Mouse (Mus musculus) adrenal gland, postnatal 36 days (tissue): ENCODE data around the gene Igsf3. TPM values are rescaled to one million over a fixed set of nuclear protein-coding genes. Genes with fewer than 3 reads are reported as not detected.

Experiments
- DNase-seq, 2 experiments: peaks; one replicate each; pipeline ENCODE4 v3.0.0; 2021; ENCODE audit warnings: mixed read lengths in 1 of 2
- total RNA-seq, 2 experiments: library from RNA; stranded (reverse); gene quantifications; 2 replicates each; pipeline ENCODE4 v1.2.3; 2021

The Igsf3 gene
- total RNA-seq, 2 experiments from 2014 or later, result 5.2 to 6.7 TPM

GRCm38 (mm10) chr3:101502086-101502760 is 125.3 kb downstream of the Igsf3 start:
- DNase-seq, result no peak

DNA sequence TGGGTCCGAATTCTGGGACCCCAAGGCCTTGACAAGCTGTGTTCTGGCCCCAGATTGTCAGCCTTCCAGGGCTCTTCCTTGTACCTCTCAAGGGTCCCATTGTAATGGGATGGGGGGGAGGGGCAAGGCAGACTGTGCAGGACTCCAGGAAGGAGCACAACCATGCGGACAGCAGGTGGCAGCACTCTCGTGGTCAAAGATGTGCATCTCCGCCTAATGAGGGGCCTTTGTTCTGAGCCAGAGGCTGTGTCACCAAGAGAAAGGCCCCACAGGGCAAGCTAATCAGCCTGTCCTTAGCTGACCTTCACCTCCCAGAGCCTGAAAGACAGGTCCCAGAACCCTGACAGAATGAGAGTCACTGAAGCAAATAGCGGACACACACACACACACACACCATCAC is 129.3 kb downstream of the Igsf3 start:
- peak; percentile 93 to 95 for DNase-seq

DNA sequence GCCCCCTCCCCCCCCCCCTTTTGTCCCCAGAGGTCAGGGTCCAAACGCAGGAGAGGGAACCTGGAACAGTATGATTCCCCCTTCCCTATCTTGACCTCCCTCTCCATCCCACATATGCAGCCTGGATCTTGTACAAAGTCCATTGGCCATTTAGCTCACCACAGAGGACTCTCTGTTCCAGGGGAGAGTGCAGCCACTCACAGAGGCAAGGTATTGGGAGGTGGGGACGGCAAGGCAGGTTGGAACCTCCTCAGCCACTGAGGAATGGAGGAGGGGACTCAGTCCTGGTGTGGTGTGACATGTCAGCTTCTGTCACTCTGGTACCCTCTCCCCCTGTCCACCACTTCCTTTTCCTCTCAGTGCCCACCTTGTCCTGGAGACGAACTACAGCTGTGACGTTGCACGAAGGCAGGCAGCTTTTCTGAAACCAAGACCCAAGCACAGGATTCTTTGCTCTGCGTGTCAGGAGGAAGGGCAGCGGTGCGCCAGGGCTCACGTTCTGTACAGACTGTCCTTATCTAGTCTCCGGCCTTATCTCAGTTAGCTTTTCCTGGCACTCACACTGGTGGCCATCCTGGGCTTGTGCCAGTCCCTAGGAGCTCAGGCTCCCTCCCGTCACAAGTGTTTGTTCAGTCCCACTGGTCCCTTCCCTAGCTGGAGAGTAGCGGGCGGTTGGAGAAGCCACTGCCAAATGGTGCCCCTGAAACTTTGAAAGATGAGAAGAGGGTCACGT is 130.3 kb downstream of the Igsf3 start:
- peak; percentile 83 to 84 for DNase-seq

- DNase-seq, result no peak
Measured at GRCm38 (mm10) chr3:101507766-101508165, 130.9 kb downstream of the Igsf3 start.

DNA sequence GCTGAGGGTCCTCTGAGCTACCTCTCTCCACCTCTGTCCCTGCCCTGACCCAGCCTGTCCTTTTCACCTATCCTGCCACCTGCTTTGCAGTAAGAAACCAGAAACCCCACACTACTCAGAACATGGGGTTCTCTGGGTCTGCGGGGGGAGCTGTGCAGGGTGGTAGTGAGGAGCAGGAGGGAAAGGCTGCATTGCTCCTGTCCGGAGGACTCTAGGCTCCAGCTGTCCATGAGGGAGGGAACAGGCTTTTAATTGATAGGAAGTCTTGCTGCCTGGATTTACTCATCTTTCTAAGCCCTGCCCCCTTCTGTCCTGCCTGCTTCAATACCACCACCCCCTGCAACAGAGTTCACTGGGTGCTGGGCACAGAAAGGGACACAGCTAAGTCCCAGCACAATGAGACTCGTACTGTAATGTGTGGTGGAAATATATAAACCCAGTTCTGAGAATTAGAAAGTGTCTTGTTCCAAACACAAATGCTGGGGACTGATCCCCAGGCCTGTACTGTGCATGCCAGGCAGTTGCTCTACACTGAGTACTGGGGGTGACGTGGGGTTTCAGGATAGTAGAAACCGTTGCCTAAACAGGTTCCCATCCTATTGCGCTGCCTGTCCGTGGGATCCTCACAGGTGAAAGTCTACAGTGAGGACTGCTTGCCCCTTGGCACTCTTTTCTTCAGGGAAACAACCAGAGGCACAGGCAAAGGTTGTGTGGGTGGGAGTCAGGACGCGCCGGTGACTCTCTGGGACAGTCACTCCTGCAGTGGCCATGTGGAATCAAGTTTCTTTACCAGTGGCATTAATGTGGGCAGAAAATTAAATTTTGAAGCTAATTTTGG is 133.0 kb downstream of the Igsf3 start:
- DNase-seq, result no peak

DNA sequence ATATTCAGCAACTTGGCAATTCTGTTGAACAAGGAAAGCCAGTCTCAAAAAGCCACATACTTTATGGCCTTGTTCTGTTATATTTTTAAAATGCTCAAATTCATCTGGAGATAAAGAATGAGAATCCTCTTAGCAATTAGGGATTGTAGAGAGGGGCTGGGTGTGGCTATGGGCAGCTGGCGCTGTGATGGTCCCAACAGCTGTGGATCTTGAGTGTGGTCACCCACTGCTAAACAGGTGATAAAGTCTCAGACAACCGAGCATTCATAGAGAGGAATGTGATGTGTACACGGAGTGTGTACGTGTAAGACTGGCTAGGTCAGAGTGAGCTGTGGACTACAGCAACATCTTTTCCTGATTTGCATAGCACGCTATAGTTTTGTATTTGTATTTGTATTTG is 133.7 kb downstream of the Igsf3 start:
- no peak for DNase-seq

Other genes with a start within 250 kb of the Igsf3 start
- under 1 TPM; 0.53 to 0.63 TPM for gene Cd2, start 89.1 kb upstream of the Igsf3 start, total RNA-seq
- gene Atp1a1, start 227.6 kb downstream of the Igsf3 start, total RNA-seq, result 100 to 1,000 TPM; 823 to 834 TPM